Mouse (Mus musculus): Measurements from ENCODE around the gene Acvr2b. TPM values are rescaled to one million over a fixed set of nuclear protein-coding genes. Genes with fewer than 3 reads are reported as not detected.
"Not testable (repeated sequence)": the region's sequence is repeated elsewhere in the genome, so short reads cannot be mapped to it uniquely, and the experiment has no call there.

Gene Acvr2b
- 48.1 and 54.7 TPM in 2 replicates for polyA plus RNA-seq (2015; fragmentation: Nextera tagmentation; extraction: Ambion mirVana)

GRCm38 (mm10) chr9:119401801-119402214 lies at the start of gene Acvr2b:
TSS of gene Acvr2b (plus strand) at chr9:119402118.
- H3K4me2 ChIP-seq = peak within 1 kb of the TSS; percentile 87
- H3K36me3 ChIP-seq (ENCODE audit: poor library complexity, severe bottlenecking) = peaks cover 5% of the 10 kb centered on the region; the same call in 1 of the 2 replicates
- WGBS = under 1% methylated on average over 24 of the region's 32 CpGs
- H3K9ac ChIP-seq = peak within 1 kb of the TSS; percentile 100
- peak within 1 kb of the TSS; percentile 98 for H3K4me3 ChIP-seq
- no peaks in the 10 kb centered on the region for H3K27me3 ChIP-seq
- peaks cover 39% of the 10 kb centered on the region for H3K4me1 ChIP-seq
- no peaks in the 10 kb centered on the region for H3K9me3 ChIP-seq (replicated peaks)
- ATAC-seq = peak; percentile 96
- H3K27ac ChIP-seq = peak within 1 kb of the TSS; percentile 100

- Histone ChIP-seq H3K4me2 (no peak overlapping the region), H3K27ac (no peak overlapping the region), H3K9me3 (replicated peaks) (no peaks in the 10 kb centered on the region), H3K27me3 (no peaks in the 10 kb centered on the region), H3K4me3 (no peak overlapping the region), H3K36me3 (ENCODE audit: poor library complexity, severe bottlenecking) (peaks cover 26% of the 10 kb centered on the region), H3K9ac (no peak overlapping the region), H3K4me1 (peaks cover 8% of the 10 kb centered on the region; the same call in 1 of the 2 replicates)
- WGBS = 83% methylated on average over 6 of the region's 6 CpGs
- ATAC-seq = no peak
These were observed 48.0 kb upstream of the Acvr2b start for GRCm38 (mm10) chr9:119353926-119354325.

- H3K4me2 ChIP-seq = no peak overlapping the region
- ATAC-seq = no peak
These were observed 46.0 kb upstream of the Acvr2b start for GRCm38 (mm10) chr9:119355943-119356342.

GRCm38 (mm10) chr9:119357331-119358057 lies 44.4 kb upstream of the Acvr2b start, which contains the start of gene Xylb:
TSS of gene Xylb (plus strand) at chr9:119357381.
- ATAC-seq = peak; percentile 90
- 2% methylated on average over 65 of the region's 65 CpGs for WGBS

More at GRCm38 (mm10) chr9:119355943-119356342, 46.0 kb upstream of the Acvr2b start:
- Histone ChIP-seq H3K4me1 (peaks cover 8% of the 10 kb centered on the region; the same call in 1 of the 2 replicates), H3K9me3 (replicated peaks) (no peaks in the 10 kb centered on the region), H3K27me3 (no peaks in the 10 kb centered on the region), H3K36me3 (ENCODE audit: poor library complexity, severe bottlenecking) (peaks cover 12% of the 10 kb centered on the region), H3K4me3 (no peak overlapping the region), H3K27ac (no peak overlapping the region), H3K9ac (no peak overlapping the region)
- 84% methylated on average over 6 of the region's 6 CpGs for WGBS

GRCm38 (mm10) chr9:119358058-119358429 lies 43.9 kb upstream of the Acvr2b start:
- Histone ChIP-seq H3K4me1 (peaks cover 8% of the 10 kb centered on the region; the same call in 1 of the 2 replicates), H3K36me3 (ENCODE audit: poor library complexity, severe bottlenecking) (no peaks in the 10 kb centered on the region), H3K4me3 (peak overlapping the region; percentile 71), H3K9me3 (replicated peaks) (no peaks in the 10 kb centered on the region), H3K4me2 (peak overlapping the region; percentile 89), H3K27ac (no peak overlapping the region), H3K9ac (peak overlapping the region; percentile 76), H3K27me3 (no peaks in the 10 kb centered on the region)
- whole genome bisulfite sequencing = 30% methylated on average over 9 of the region's 9 CpGs
- peak; percentile 5; the same call in 1 of the 2 replicates for ATAC-seq

More at GRCm38 (mm10) chr9:119357331-119358057, 44.4 kb upstream of the Acvr2b start, which contains the start of gene Xylb:
- no peak within 1 kb of the TSS for H3K27ac ChIP-seq
- H3K4me3 ChIP-seq = peak within 1 kb of the TSS; percentile 71
- H3K9ac ChIP-seq = peak within 1 kb of the TSS; percentile 76
- no peaks in the 10 kb centered on the region for H3K27me3 ChIP-seq
- H3K9me3 ChIP-seq (replicated peaks) = no peaks in the 10 kb centered on the region
- H3K4me2 ChIP-seq = peak within 1 kb of the TSS; percentile 89
- H3K4me1 ChIP-seq = peaks cover 8% of the 10 kb centered on the region; the same call in 1 of the 2 replicates
- no peaks in the 10 kb centered on the region for H3K36me3 ChIP-seq (ENCODE audit: poor library complexity, severe bottlenecking)

GRCm38 (mm10) chr9:119361416-119361815 lies 40.5 kb upstream of the Acvr2b start:
- WGBS = 99% methylated on average over 5 of the region's 5 CpGs
- Histone ChIP-seq H3K4me1 (peaks cover 8% of the 10 kb centered on the region; the same call in 1 of the 2 replicates), H3K4me2 (no peak overlapping the region), H3K36me3 (ENCODE audit: poor library complexity, severe bottlenecking) (peaks cover 9% of the 10 kb centered on the region; the same call in 1 of the 2 replicates), H3K27ac (no peak overlapping the region), H3K4me3 (no peak overlapping the region), H3K27me3 (no peaks in the 10 kb centered on the region), H3K9me3 (replicated peaks) (no peaks in the 10 kb centered on the region), H3K9ac (no peak overlapping the region)
- no peak for ATAC-seq

GRCm38 (mm10) chr9:119363229-119363628 lies 38.7 kb upstream of the Acvr2b start:
- Histone ChIP-seq H3K27ac (no peak overlapping the region), H3K4me1 (peaks cover 1% of the 10 kb centered on the region; the same call in 1 of the 2 replicates), H3K36me3 (ENCODE audit: poor library complexity, severe bottlenecking) (peaks cover 9% of the 10 kb centered on the region; the same call in 1 of the 2 replicates), H3K9ac (no peak overlapping the region), H3K4me3 (no peak overlapping the region), H3K4me2 (no peak overlapping the region), H3K27me3 (no peaks in the 10 kb centered on the region), H3K9me3 (replicated peaks) (no peaks in the 10 kb centered on the region)
- 92% methylated on average over 12 of the region's 12 CpGs for WGBS
- ATAC-seq = no peak

- no peak within 1 kb of the TSS for H3K4me3 ChIP-seq
- H3K4me2 ChIP-seq = no peak within 1 kb of the TSS
- H3K9ac ChIP-seq = no peak within 1 kb of the TSS
- no peak for ATAC-seq
- WGBS = 85% methylated on average over 7 of the region's 7 CpGs
- peaks cover 18% of the 10 kb centered on the region; the same call in 1 of the 2 replicates for H3K36me3 ChIP-seq (ENCODE audit: poor library complexity, severe bottlenecking)
- H3K27ac ChIP-seq = no peak within 1 kb of the TSS
- H3K9me3 ChIP-seq (replicated peaks) = no peaks in the 10 kb centered on the region
- no peaks in the 10 kb centered on the region for H3K4me1 ChIP-seq
- no peaks in the 10 kb centered on the region for H3K27me3 ChIP-seq
These were observed 36.6 kb upstream of the Acvr2b start, which contains the start of gene Slc22a14 for GRCm38 (mm10) chr9:119365284-119365683. TSS of gene Slc22a14 (minus strand) at chr9:119365553.

GRCm38 (mm10) chr9:119368367-119368766 lies 33.6 kb upstream of the Acvr2b start:
- Histone ChIP-seq H3K27ac (no peak overlapping the region), H3K9ac (no peak overlapping the region), H3K27me3 (no peaks in the 10 kb centered on the region), H3K4me2 (no peak overlapping the region), H3K36me3 (ENCODE audit: poor library complexity, severe bottlenecking) (peaks cover 25% of the 10 kb centered on the region; the same call in 1 of the 2 replicates), H3K9me3 (replicated peaks) (no peaks in the 10 kb centered on the region), H3K4me3 (no peak overlapping the region), H3K4me1 (no peaks in the 10 kb centered on the region)
- no peak for ATAC-seq
- 92% methylated on average over 3 of the region's 3 CpGs for WGBS

GRCm38 (mm10) chr9:119370770-119371169 lies 31.1 kb upstream of the Acvr2b start:
- H3K27me3 ChIP-seq; H3K4me3 ChIP-seq; H3K4me2 ChIP-seq; H3K4me1 ChIP-seq; ATAC-seq; H3K9me3 ChIP-seq (replicated peaks); H3K27ac ChIP-seq; H3K9ac ChIP-seq: not testable (repeated sequence)
- 87% methylated on average over 4 of the region's 4 CpGs for WGBS
- H3K36me3 ChIP-seq (ENCODE audit: poor library complexity, severe bottlenecking) = peaks cover 22% of the 10 kb centered on the region

GRCm38 (mm10) chr9:119371251-119371650 lies 30.7 kb upstream of the Acvr2b start:
- Histone ChIP-seq H3K27ac (no peak overlapping the region), H3K4me2 (no peak overlapping the region), H3K9me3 (replicated peaks) (no peaks in the 10 kb centered on the region), H3K4me3 (no peak overlapping the region), H3K9ac (no peak overlapping the region), H3K4me1 (no peaks in the 10 kb centered on the region), H3K36me3 (ENCODE audit: poor library complexity, severe bottlenecking) (peaks cover 22% of the 10 kb centered on the region), H3K27me3 (no peaks in the 10 kb centered on the region)
- WGBS = 89% methylated on average over 4 of the region's 4 CpGs
- ATAC-seq = no peak

GRCm38 (mm10) chr9:119375008-119375407 lies 26.9 kb upstream of the Acvr2b start:
- Histone ChIP-seq H3K4me2 (no peak overlapping the region), H3K27me3 (no peaks in the 10 kb centered on the region), H3K4me3 (no peak overlapping the region), H3K9ac (no peak overlapping the region), H3K9me3 (replicated peaks) (no peaks in the 10 kb centered on the region), H3K4me1 (no peaks in the 10 kb centered on the region), H3K36me3 (ENCODE audit: poor library complexity, severe bottlenecking) (peaks cover 26% of the 10 kb centered on the region), H3K27ac (no peak overlapping the region)
- ATAC-seq = no peak
- 79% methylated on average over 3 of the region's 3 CpGs for WGBS

All from forebrain, embryonic 13.5 days (tissue).